Mouse (Mus musculus): Measurements from ENCODE around the gene Dock8.

- TF ChIP-seq CHD2 (IDR thresholded peaks at IDR 0.05; ENCODE audit: low read depth, low read length) (no peak), ZNF384 (IDR thresholded peaks at IDR 0.05; ENCODE audit: low read depth, low read length) (no peak), HCFC1 (IDR thresholded peaks at IDR 0.05; ENCODE audit: borderline replicate concordance, insufficient read depth, low read length) (no peak), MAFK (IDR thresholded peaks at IDR 0.05; ENCODE audit: insufficient read depth, low read depth, low read length) (no peak), ZC3H11A (IDR thresholded peaks at IDR 0.05; ENCODE audit: borderline replicate concordance, low read depth, low read length) (no peak)
Measured at GRCm38 (mm10) chr19:25163426-25163825, 164.1 kb downstream of the Dock8 start.

Data from ES-E14 (cell line).